Mouse (Mus musculus) liver, embryonic 13.5 days (tissue): Measurements from ENCODE around the gene St5. TPM values are rescaled to one million over a fixed set of nuclear protein-coding genes. Genes with fewer than 3 reads are reported as not detected.

ENCODE experiments used
- ATAC-seq: fragments of 200-750 bp; cut with Nextera tagmentation; 2 replicates; pipeline ENCODE4 v1.8.0; 2017; ENCODE audit warnings: low read depth, mild to moderate bottlenecking, moderate number of reproducible peaks, moderate library complexity
- DNase-seq: peaks from one replicate; pipeline ENCODE4 v3.0.0; 2022
- H3K27ac ChIP-seq: fragments of 300-500 bp; sonication (generic); 2 replicates; pipeline ENCODE4 v1.5.1; 2015; ENCODE audit warnings: moderate library complexity, mild to moderate bottlenecking, inconsistent platforms
- H3K27me3 ChIP-seq: fragments of 300-500 bp; sonication (generic); 2 replicates; pipeline ENCODE4 v1.6.1; 2015; ENCODE audit warnings: mild to moderate bottlenecking, inconsistent platforms
- H3K36me3 ChIP-seq: fragments of 300-500 bp; sonication (generic); 2 replicates; pipeline ENCODE4 v1.6.1; 2015; ENCODE audit warnings: mild to moderate bottlenecking, inconsistent platforms
- H3K4me1 ChIP-seq: fragments of 300-500 bp; sonication (generic); replicated peaks from 2 replicates; pipeline ENCODE4 v1.6.1; 2015; ENCODE audit warnings: inconsistent platforms
- H3K4me2 ChIP-seq: fragments of 300-500 bp; sonication (generic); 2 replicates; pipeline ENCODE4 v1.6.1; 2015; ENCODE audit warnings: inconsistent platforms, mild to moderate bottlenecking, moderate library complexity
- H3K4me3 ChIP-seq: fragments of 300-500 bp; sonication (generic); replicated peaks from 2 replicates; pipeline ENCODE4 v1.5.1; 2015; ENCODE audit warnings: mild to moderate bottlenecking, inconsistent platforms
- H3K9ac ChIP-seq: fragments of 300-500 bp; sonication (generic); 2 replicates; pipeline ENCODE4 v1.6.1; 2015; ENCODE audit warnings: mild to moderate bottlenecking, inconsistent platforms
- H3K9me3 ChIP-seq: fragments of 300-500 bp; sonication (generic); replicated peaks from 2 replicates; pipeline ENCODE4 v1.6.1; 2016; ENCODE audit warnings: inconsistent platforms
- WGBS: fragments of 180-500 bp; shearing (Covaris S2); methylation state at CpG from one replicate; pipeline ENCODE4 v1.1.7; 2015; ENCODE audit not compliant: insufficient replicate concordance; 5-methylcytosine and 5-hydroxymethylcytosine counted together
- polyA plus RNA-seq: library from polyadenylated mRNA; unstranded; fragments of >200 nt; fragmentation: Nextera tagmentation; extraction: Ambion mirVana; gene quantifications from 2 replicates; pipeline ENCODE4 v1.2.1, GENCODE M21; 2015

St5 gene
- polyA plus RNA-seq, 1 experiment from 2014 or later: 16.5 TPM

GRCm38 (mm10) chr7:109562154-109562599 lies 141.2 kb downstream of the St5 start:
- H3K36me3 ChIP-seq: 0 out of 2 replicates have a peak, but pooled peaks cover 3% of the 10 kb centered on the region
- H3K4me2 ChIP-seq: 0 out of 2 replicates have a peak overlapping the region, but pooled peaks have one; percentile 19
- no peak overlapping the region for H3K4me3 ChIP-seq
- DNase-seq: no peak
- WGBS: 31% methylated on average over 4 of the region's 4 CpGs
- H3K27me3 ChIP-seq: no peaks in the 10 kb centered on the region
- ATAC-seq: no peak
- H3K9ac ChIP-seq: no peak overlapping the region
- peaks cover 47% of the 10 kb centered on the region for H3K4me1 ChIP-seq
- peak overlapping the region; percentile 34; the same call in 1 of the 2 replicates for H3K27ac ChIP-seq
- H3K9me3 ChIP-seq: no peaks in the 10 kb centered on the region

- no peak overlapping the region for H3K4me3 ChIP-seq
- no peaks in the 10 kb centered on the region for H3K27me3 ChIP-seq
- H3K9ac ChIP-seq: no peak overlapping the region
- H3K36me3 ChIP-seq: 0 out of 2 replicates have a peak, but pooled peaks cover 3% of the 10 kb centered on the region
- no peak overlapping the region for H3K4me2 ChIP-seq
- peaks cover 41% of the 10 kb centered on the region for H3K4me1 ChIP-seq
- H3K9me3 ChIP-seq: no peaks in the 10 kb centered on the region
- H3K27ac ChIP-seq: no peak overlapping the region
- 44% methylated on average over 8 of the region's 8 CpGs for WGBS
- ATAC-seq (no peak), DNase-seq (no peak)
These were observed 141.8 kb downstream of the St5 start for GRCm38 (mm10) chr7:109561466-109562153.

GRCm38 (mm10) chr7:109559536-109559935 lies 143.9 kb downstream of the St5 start:
- Histone ChIP-seq H3K27ac (no peak overlapping the region), H3K9ac (no peak overlapping the region), H3K27me3 (no peaks in the 10 kb centered on the region), H3K4me3 (no peak overlapping the region), H3K4me2 (no peak overlapping the region), H3K36me3 (peaks cover 13% of the 10 kb centered on the region), H3K4me1 (peaks cover 34% of the 10 kb centered on the region), H3K9me3 (no peaks in the 10 kb centered on the region)
- peak; percentile 24; the same call in 1 of the 2 replicates for ATAC-seq
- no peak for DNase-seq
- 58% methylated on average over 6 of the region's 6 CpGs for WGBS

GRCm38 (mm10) chr7:109546726-109547125 lies 156.7 kb downstream of the St5 start:
- Histone ChIP-seq H3K4me3 (no peak overlapping the region), H3K9me3 (no peaks in the 10 kb centered on the region), H3K4me2 (no peak overlapping the region), H3K36me3 (peaks cover 24% of the 10 kb centered on the region), H3K9ac (no peak overlapping the region), H3K27me3 (no peaks in the 10 kb centered on the region), H3K4me1 (peaks cover 5% of the 10 kb centered on the region), H3K27ac (no peak overlapping the region)
- no peak for DNase-seq
- 82% methylated on average over 5 of the region's 5 CpGs for WGBS
- no peak for ATAC-seq

GRCm38 (mm10) chr7:109546186-109546585 lies 157.2 kb downstream of the St5 start:
- 73% methylated on average over 2 of the region's 2 CpGs for WGBS
- Histone ChIP-seq H3K9me3 (no peaks in the 10 kb centered on the region), H3K9ac (no peak overlapping the region), H3K27ac (no peak overlapping the region), H3K4me1 (peaks cover 5% of the 10 kb centered on the region), H3K36me3 (peaks cover 24% of the 10 kb centered on the region), H3K4me3 (no peak overlapping the region), H3K27me3 (no peaks in the 10 kb centered on the region), H3K4me2 (no peak overlapping the region)
- ATAC-seq (no peak), DNase-seq (no peak)

- peaks cover 24% of the 10 kb centered on the region for H3K36me3 ChIP-seq
- peaks cover 5% of the 10 kb centered on the region for H3K4me1 ChIP-seq
- no peak overlapping the region for H3K4me3 ChIP-seq
- no peak overlapping the region for H3K27ac ChIP-seq
- no peaks in the 10 kb centered on the region for H3K9me3 ChIP-seq
- WGBS: 59% methylated on average over 10 of the region's 10 CpGs
- H3K27me3 ChIP-seq: no peaks in the 10 kb centered on the region
- H3K9ac ChIP-seq: no peak overlapping the region
- no peak overlapping the region for H3K4me2 ChIP-seq
- ATAC-seq: no peak
- no peak for DNase-seq
These were observed 158.0 kb downstream of the St5 start for GRCm38 (mm10) chr7:109545255-109545993.

- 68% methylated on average over 5 of the region's 5 CpGs for WGBS
- DNase-seq: no peak
- H3K27me3 ChIP-seq: no peaks in the 10 kb centered on the region
- ATAC-seq: no peak
- no peak overlapping the region for H3K4me2 ChIP-seq
- peaks cover 28% of the 10 kb centered on the region for H3K36me3 ChIP-seq
- no peak overlapping the region for H3K4me3 ChIP-seq
- H3K9me3 ChIP-seq: no peaks in the 10 kb centered on the region
- H3K27ac ChIP-seq: no peak overlapping the region
- peaks cover 5% of the 10 kb centered on the region for H3K4me1 ChIP-seq
- H3K9ac ChIP-seq: no peak overlapping the region
These were observed 158.6 kb downstream of the St5 start for GRCm38 (mm10) chr7:109544792-109545191.

GRCm38 (mm10) chr7:109542364-109542628 lies 161.1 kb downstream of the St5 start:
- 0 out of 2 replicates have a peak overlapping the region, but pooled peaks have one; percentile 14 for H3K27ac ChIP-seq
- H3K4me2 ChIP-seq: no peak overlapping the region
- 52% methylated on average over 3 of the region's 3 CpGs for WGBS
- H3K4me1 ChIP-seq: peaks cover 5% of the 10 kb centered on the region
- ATAC-seq (no peak), DNase-seq (no peak)
- no peak overlapping the region for H3K4me3 ChIP-seq
- no peak overlapping the region for H3K9ac ChIP-seq
- H3K36me3 ChIP-seq: peaks cover 39% of the 10 kb centered on the region
- H3K9me3 ChIP-seq: no peaks in the 10 kb centered on the region
- H3K27me3 ChIP-seq: no peaks in the 10 kb centered on the region

GRCm38 (mm10) chr7:109541609-109542363 lies 161.6 kb downstream of the St5 start:
- H3K27me3 ChIP-seq: no peaks in the 10 kb centered on the region
- peak; percentile 24; the same call in 1 of the 2 replicates for ATAC-seq
- peaks cover 43% of the 10 kb centered on the region for H3K36me3 ChIP-seq
- no peak for DNase-seq
- H3K9ac ChIP-seq: no peak overlapping the region
- no peak overlapping the region for H3K4me2 ChIP-seq
- H3K27ac ChIP-seq: 0 out of 2 replicates have a peak overlapping the region, but pooled peaks have one; percentile 14
- H3K9me3 ChIP-seq: no peaks in the 10 kb centered on the region
- H3K4me3 ChIP-seq: no peak overlapping the region
- peaks cover 5% of the 10 kb centered on the region for H3K4me1 ChIP-seq
- 44% methylated on average over 10 of the region's 10 CpGs for WGBS

- H3K27ac ChIP-seq: no peak overlapping the region
- no peak for ATAC-seq
- no peaks in the 10 kb centered on the region for H3K9me3 ChIP-seq
- no peak overlapping the region for H3K4me2 ChIP-seq
- H3K36me3 ChIP-seq: peaks cover 44% of the 10 kb centered on the region
- peaks cover 5% of the 10 kb centered on the region for H3K4me1 ChIP-seq
- no peak for DNase-seq
- no peaks in the 10 kb centered on the region for H3K27me3 ChIP-seq
- no peak overlapping the region for H3K4me3 ChIP-seq
- H3K9ac ChIP-seq: no peak overlapping the region
These were observed 162.5 kb downstream of the St5 start for GRCm38 (mm10) chr7:109540902-109541301.

GRCm38 (mm10) chr7:109536451-109536946 lies 166.9 kb downstream of the St5 start:
- peaks cover 48% of the 10 kb centered on the region for H3K36me3 ChIP-seq
- H3K9ac ChIP-seq: no peak overlapping the region
- 0 out of 2 replicates have a peak, but pooled peaks cover 2% of the 10 kb centered on the region for H3K4me1 ChIP-seq
- no peak overlapping the region for H3K4me2 ChIP-seq
- no peak overlapping the region for H3K27ac ChIP-seq
- H3K4me3 ChIP-seq: no peak overlapping the region
- DNase-seq (no peak), ATAC-seq (no peak)
- H3K9me3 ChIP-seq: no peaks in the 10 kb centered on the region
- 71% methylated on average over 4 of the region's 4 CpGs for WGBS
- no peaks in the 10 kb centered on the region for H3K27me3 ChIP-seq
